Mouse (Mus musculus) erythroid progenitor cell, adult 5-6 weeks (primary cell): Measurements from ENCODE around the gene Spata17. TPM values are rescaled to one million over a fixed set of nuclear protein-coding genes. Genes with fewer than 3 reads are reported as not detected.

Experiments
- ATAC-seq: replicated peaks from 2 replicates; pipeline ENCODE4 v1.8.0; 2016; ENCODE audit warnings: moderate number of reproducible peaks, mild to moderate bottlenecking, moderate TSS enrichment, inconsistent platforms; ENCODE audit not compliant: poor library complexity, low FRiP score, severe bottlenecking
- total RNA-seq, 2 experiments: library from RNA; stranded (forward) in 1 of 2; stranded (reverse) in 1 of 2; fragments of 150-400 nt in 1 of 2; fragments of 186-747, 209-891 nt in 1 of 2; gene quantifications; 2 replicates each; pipeline versions ENCODE4 v1.2.3 to v1.2.4; 2015 to 2017; ENCODE audit warnings: low replicate concordance in 2 of 2

The Spata17 gene
- total RNA-seq, 2 experiments from 2014 or later = not detected

- ATAC-seq = no peak
These were observed 117.0 kb downstream of the Spata17 start for GRCm38 (mm10) chr1:187098285-187098684.

GRCm38 (mm10) chr1:187092546-187092945, 122.7 kb downstream of the Spata17 start:
- ATAC-seq = no peak

GRCm38 (mm10) chr1:187088660-187089395, 126.4 kb downstream of the Spata17 start:
- ATAC-seq = no peak

DNA sequence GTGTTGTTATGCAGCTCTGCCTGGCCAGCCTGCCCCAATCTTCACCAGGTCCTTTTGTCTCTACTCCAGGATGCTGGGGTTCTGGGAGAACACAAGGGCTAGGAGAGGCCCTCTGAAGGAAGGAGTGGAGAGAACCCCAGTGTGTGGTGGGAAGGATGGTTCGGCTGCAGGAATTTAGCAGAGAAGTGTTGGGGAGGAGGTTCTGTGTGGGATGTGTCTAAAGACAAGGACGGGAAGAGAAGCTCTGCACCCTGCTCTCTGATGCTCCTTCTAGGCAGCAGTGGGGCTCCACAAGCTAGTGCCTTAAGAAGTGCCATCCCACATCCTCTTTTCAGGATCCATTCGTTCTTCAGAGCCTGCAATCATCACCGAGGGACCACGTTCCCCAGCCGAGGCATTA, 129.2 kb downstream of the Spata17 start:
- ATAC-seq = no peak

DNA sequence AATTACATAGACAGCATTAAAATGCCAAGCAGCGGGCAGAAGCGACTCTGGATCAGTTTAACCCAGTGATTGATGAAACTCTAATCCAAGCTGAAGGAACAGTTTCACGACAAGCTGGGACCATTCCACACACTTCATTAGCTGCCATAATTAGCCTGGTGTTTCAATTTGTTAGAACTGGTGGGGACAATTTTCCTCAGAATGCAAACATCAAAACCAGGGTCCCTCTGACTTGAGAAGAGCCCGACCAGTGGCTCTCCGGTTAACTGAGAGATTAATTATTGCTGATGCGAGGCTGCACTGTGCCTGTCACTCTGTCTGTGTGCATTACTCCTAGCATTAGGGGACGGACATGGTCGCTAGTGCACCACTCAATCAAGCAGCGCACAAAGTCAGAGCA, 137.9 kb downstream of the Spata17 start:
- ATAC-seq = no peak

DNA sequence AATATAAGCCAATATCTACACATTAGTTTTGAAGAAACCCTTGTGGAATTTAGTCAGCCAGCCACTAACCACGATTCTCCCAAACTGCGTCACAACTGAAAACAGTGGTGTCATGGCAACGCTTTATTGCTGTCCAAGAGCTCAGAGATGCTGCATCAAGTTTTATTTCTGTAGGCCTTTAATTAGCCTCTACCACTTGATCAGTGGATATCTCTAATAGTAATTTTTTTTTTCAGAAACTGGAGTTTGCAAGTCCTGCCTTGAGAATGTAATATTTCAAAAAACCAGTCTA, 138.3 kb downstream of the Spata17 start:
- ATAC-seq = no peak

DNA sequence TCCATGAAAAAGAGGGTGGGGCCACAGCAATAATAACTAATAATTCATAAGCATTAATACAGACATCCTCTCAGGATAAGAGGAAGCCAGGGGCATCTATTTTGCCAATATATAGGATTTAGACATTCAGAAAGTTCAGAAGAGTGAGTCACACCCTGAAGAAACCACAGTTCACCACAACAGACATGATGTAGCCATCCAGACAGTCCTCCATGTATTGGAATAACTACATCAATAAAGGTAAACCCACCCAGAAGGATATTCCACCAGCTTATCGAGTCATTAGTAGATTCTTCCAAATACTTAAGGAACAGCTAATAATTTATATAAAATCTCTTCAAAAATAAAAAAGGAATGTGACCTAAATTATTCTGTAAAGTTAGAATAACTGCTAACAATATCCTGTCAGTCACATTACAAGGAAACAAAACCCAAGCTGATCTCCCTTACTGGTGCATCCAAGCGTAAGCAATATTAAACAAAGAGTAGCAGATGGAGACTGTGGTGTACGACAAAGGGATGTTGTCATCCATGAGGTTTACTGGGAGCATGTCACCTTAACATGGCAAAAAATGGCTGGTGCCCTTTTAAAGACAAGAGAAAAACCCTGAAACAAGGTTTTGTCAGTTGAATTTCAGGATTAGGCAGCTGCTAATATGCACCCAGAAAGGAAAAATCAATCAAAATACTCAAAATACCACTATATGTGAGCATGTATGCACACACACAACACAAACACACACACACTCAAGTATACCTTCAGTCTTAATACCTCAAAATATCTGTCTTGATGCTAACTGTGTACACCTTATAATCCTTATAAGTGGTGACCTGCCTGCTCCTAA, 138.8 kb downstream of the Spata17 start:
- no peak for ATAC-seq

DNA sequence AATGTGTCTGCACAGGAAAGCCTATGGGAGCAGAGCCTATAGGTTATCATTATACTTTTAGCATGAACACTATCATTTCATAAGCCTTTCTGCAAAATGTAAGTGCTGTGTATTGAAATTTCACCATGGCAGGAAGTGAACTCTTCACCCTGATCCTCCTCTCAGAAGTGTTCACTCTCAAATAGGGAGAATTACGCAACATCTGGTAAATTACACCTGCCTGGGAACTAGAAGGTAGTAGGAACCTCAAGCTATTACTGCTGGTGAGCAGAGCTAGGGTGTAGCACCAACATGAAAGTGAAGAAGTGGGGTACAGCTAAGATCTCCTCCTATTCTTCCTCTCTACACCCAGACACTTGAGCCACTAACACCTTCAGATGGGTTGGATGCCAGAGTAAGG, 155.4 kb downstream of the Spata17 start:
- no peak for ATAC-seq

DNA sequence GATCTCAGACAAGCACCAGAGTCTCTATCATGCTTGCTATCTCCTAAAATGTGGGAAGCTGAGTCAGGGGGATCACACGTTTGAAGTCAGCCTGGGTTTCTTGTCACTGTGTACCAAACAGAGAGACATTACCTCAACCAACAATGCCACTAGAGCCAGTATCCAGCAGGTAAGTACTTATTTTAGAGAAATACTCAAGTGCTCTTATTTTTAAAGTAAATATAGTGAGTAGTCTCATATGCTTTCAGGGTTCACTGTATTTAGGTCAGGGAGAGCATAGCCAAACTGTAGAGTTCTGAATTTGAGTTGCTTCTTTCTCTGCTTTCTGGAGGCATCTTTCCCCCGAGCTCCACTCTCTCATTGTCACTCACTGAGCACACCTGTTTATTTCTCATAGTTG, 160.9 kb downstream of the Spata17 start:
- ATAC-seq = no peak

- ATAC-seq = no peak
These were observed 161.4 kb downstream of the Spata17 start for GRCm38 (mm10) chr1:187053862-187054261.

DNA sequence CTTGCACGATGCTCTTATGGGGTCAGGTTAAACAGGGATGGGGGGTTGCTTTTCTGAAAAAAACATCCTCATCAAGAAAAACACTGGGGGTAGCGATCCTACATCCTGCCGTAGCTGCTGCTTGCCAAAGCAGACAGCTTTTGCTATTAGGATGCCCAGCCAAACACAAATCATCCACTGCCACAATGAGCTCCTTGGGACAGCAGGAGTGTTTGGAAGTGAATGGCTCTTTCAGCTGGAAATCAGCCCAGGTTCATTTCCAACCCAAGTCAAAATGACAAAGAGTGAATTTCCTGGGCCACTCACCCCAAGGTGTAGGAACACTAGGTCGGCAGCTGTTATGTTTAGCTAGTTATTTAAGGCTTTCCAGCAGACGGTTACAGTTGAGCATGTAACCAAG, 162.7 kb downstream of the Spata17 start:
- no peak for ATAC-seq

DNA sequence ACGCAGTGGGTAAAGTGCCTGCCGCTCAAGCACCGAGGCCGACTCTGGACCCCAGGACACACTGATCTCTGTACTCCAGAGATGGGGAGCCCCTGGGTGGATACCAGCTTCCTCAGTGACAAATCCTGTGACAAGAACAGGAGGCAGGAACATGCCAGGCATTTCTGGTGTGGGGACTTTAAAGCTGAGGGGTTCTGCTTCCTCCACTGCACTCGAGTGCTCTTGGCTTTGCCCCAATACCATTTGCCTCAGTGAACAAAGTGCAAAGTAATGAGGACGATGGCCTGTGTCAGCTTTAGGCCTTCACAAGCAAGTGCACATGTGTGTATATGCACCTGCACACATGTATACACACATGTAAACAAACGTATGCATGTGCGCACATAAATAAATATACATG, 164.0 kb downstream of the Spata17 start:
- ATAC-seq = no peak

DNA sequence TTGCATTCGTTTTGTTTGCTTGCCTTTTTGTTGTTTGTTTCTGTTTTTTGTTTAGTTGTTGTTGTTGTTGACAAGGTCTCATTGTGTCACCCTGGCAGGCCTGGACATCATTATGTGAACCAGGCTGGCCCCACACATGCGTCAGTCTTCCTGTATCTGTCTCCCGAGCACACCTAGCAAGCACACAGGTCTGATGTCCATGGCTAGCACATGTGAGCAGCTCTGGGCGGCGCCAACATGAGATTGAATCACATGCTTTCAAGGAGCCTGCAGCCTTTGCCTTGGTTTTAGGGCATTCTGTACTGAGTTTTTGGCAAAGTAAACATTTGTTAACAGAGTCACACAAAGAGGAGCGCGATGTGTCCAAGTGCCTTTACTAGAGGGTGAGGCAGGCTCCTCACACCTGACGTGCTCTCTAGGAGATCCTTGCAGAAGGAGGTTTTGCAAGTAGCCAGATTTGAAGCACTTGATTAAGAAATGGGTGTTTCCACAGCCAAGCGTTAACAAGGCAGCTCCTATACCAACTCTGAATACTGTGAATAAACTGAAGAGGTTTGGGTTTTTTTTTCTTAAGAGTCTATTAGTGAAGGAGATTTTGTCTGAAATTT, 166.5 kb downstream of the Spata17 start:
- ATAC-seq = no peak

DNA sequence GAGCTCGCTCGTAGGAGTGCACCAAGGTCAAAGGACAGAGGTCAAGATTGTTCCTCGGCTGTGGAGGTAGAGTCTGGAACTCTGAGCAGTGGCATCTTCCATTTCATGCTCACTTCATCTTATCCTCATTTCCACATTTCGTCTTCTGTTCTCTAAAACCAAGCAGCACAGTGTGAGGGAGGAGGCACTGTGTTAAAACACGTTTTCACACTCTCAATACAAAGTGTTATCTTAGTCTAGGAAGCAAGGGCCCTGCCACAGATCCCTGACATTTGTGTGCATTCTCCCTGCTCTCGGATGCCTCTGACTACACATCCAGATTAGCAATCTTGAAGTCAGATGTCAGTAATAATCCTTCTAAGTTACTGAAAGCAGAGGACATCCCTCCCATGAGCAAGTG, 170.5 kb downstream of the Spata17 start:
- no peak for ATAC-seq

DNA sequence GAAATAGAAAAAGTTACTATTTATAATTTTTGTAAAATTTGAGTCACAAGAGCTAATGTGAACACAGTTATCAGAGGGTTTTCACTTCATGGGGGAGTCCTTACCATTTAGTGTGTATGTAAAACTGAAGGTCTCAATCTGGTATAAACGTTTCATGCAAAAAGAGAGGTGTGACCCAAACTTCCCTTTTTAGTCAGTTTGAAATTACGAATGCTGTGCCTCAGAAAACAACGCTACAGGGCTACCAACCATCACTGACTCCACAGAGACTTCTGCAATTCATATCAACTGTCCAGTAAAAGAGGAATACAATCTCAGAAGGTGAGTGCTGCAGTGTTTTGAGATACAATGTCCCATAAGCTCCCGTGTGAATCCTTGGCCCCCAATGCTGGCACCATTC, 175.5 kb downstream of the Spata17 start:
- ATAC-seq = no peak

DNA sequence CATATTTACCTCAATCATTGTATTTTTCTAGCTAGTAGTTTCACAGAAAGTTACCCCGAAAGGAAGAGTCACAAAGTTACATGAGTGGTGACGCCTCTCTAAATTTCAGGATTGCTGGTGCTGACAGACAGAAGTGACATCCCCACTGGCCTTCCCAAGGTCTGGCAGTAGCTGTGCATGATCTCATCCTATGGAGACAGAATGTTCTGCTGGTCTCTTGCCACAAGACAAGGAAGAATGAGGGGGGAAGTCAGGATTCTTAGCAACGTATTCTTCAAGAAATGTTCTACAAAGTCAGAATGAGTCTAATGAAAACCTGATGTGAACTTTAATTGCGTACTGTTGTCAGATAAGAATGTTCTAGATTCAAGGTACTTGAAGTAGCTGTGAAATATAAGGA, 179.5 kb downstream of the Spata17 start:
- ATAC-seq = no peak

GRCm38 (mm10) chr1:187031796-187032195, 183.5 kb downstream of the Spata17 start:
- no peak for ATAC-seq

- no peak for ATAC-seq
These were observed 186.4 kb downstream of the Spata17 start for GRCm38 (mm10) chr1:187028841-187029240.

- no peak for ATAC-seq
These were observed 195.3 kb downstream of the Spata17 start for GRCm38 (mm10) chr1:187020011-187020410.

DNA sequence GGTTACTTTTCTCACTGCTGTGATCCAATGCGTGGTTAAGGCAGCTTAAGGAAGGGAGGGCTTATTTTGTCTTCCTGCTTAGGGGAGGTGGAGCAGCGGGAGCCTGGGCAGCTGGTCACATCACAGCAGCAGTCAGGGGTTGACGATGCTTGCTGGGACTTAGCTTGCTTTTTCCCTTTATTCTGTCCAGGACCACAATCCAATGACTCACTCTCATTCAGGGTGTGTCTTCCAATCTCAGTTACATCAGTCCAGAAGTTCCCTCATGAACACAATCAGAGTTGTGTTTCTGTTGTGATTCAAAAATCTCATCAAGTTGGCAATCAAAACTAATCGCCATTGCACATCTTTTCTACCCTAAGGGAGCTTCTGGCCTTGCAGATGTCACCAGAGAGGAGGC, 199.1 kb downstream of the Spata17 start:
- no peak for ATAC-seq

- ATAC-seq = no peak
These were observed 199.6 kb downstream of the Spata17 start for GRCm38 (mm10) chr1:187015673-187016072.
